Mouse (Mus musculus): ENCODE measurements around the gene Stxbp5.

DNA sequence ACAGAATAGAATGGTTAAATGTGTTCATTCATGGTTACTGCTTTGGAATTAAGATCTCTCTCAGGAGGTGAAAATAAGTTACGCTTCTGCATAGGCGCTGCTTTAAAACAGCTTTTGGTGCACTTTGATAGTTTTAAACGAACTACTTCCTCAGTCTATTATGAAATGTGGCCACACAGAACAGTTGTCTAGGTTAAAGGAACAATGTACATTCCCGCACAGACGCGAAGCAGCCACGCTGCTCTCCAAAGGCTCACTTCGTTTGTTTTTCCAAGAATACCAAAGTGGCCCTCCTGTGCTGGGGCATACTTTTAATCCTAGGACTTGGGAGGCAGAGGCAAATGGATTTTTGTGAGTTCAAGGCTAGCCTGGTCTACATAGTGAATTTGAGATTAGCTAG lies 11.2 kb downstream of the Stxbp5 start:
- TF ChIP-seq CTCF (IDR thresholded peaks at IDR 0.05; ENCODE audit: insufficient read depth, low read length), result no peak
- TF ChIP-seq POLR2A (IDR thresholded peaks at IDR 0.05; ENCODE audit: borderline replicate concordance, extremely low read depth, low read depth, low read length), result no peak

All from lung, adult 2 months (tissue).